Mouse (Mus musculus) lung, adult 2 months (tissue): ENCODE measurements around the gene 4930442H23Rik.
"Not testable (repeated sequence)": the region's sequence is repeated elsewhere in the genome, so short reads cannot be mapped to it uniquely, and the experiment has no call there.

Experiments used
- CTCF ChIP-seq: fragments of 200-500 bp; IDR thresholded peaks from 2 replicates; pipeline ENCODE4 v1.5.1; 2011; ENCODE audit warnings: mild to moderate bottlenecking, low read length, control low read depth; ENCODE audit not compliant: insufficient read depth
- POLR2A ChIP-seq: fragments of 200-500 bp; IDR thresholded peaks from 2 replicates; pipeline ENCODE4 v1.6.1; 2011; ENCODE audit warnings: low read depth, mild to moderate bottlenecking, control low read depth, low read length, borderline replicate concordance; ENCODE audit errors: extremely low read depth

DNA sequence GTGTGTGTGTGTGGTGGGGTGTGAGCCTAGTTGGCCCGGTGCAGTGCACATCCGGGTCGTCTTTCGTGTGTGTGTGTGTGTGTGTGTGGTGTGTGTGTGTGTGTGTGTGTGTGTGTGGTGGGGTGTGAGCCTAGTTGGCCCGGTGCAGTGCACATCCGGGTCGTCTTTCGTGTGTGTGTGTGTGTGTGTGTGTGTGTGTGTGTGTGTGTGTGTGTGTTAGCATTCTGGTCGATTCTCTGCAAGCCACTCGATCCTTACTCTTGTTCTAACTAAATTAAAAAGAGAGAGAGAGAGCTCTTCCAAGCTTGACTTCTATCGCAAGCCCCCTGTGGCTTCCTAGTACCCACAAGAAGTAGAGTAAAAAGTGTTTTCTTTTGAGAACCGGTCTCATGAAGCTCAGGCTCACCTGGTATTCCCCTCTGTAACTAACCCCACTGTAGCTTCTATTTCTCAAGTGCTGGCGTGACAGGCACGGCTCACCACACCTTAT, 14.2 kb downstream of the 4930442H23Rik start:
- TF ChIP-seq POLR2A, CTCF: not testable (repeated sequence)
